Mouse (Mus musculus) G1E (cell line): ENCODE results near the gene Col1a1.

Experiments used
- CTCF ChIP-seq: IDR thresholded peaks from 2 replicates; pipeline ENCODE4 v1.5.1; 2012; ENCODE audit warnings: low read depth, low read length, inconsistent platforms, mixed read lengths
- GATA1 ChIP-seq: IDR thresholded peaks from 2 replicates; pipeline ENCODE4 v1.6.1; 2012; ENCODE audit warnings: borderline replicate concordance, low read length, inconsistent platforms, mixed read lengths
- POLR2AphosphoS5 ChIP-seq: IDR thresholded peaks from 2 replicates; pipeline ENCODE4 v1.6.1; 2012; ENCODE audit warnings: low read depth, low read length, inconsistent platforms; ENCODE audit not compliant: insufficient replicate concordance
- TAL1 ChIP-seq: conservative IDR thresholded peaks from 2 replicates; pipeline ENCODE4 v1.6.1; 2012; ENCODE audit warnings: low read depth, low read length, inconsistent platforms, mixed read lengths

DNA sequence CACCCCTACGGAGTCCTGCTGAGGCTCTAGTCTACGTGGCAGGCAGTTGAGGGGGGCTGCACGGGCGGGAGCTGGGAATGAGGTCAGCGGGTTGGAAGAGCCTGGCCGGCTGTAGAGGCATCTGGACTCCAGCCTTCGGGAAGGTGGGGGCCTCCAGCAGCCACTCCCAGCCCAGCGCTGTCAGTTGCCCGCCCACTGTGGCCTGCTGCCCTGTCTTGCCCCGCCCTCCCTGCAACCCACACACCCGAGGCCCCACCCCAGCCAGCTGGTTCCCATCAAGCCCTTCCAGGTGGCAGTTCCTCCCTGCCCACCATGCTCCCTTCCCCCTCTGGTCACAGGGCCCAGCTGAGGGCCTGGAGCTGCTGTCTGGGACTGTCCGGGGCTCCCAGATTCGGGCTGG is 7.2 kb upstream of the Col1a1 start:
- TF ChIP-seq CTCF (no peak), GATA1 (no peak), POLR2AphosphoS5 (no peak), TAL1 (no peak)
